Mouse (Mus musculus) naive thymus-derived CD4-positive, alpha-beta T cell, adult 2 months (primary cell): ENCODE results near the gene Irgm1.
"Not testable (repeated sequence)": the region's sequence is repeated elsewhere in the genome, so short reads cannot be mapped to it uniquely, and the experiment has no call there.

Experiments
- DNase-seq: peaks from one replicate; pipeline ENCODE4 v3.0.0-alpha.2; 2011; ENCODE audit warnings: low read depth

Gene Irgm1

DNA sequence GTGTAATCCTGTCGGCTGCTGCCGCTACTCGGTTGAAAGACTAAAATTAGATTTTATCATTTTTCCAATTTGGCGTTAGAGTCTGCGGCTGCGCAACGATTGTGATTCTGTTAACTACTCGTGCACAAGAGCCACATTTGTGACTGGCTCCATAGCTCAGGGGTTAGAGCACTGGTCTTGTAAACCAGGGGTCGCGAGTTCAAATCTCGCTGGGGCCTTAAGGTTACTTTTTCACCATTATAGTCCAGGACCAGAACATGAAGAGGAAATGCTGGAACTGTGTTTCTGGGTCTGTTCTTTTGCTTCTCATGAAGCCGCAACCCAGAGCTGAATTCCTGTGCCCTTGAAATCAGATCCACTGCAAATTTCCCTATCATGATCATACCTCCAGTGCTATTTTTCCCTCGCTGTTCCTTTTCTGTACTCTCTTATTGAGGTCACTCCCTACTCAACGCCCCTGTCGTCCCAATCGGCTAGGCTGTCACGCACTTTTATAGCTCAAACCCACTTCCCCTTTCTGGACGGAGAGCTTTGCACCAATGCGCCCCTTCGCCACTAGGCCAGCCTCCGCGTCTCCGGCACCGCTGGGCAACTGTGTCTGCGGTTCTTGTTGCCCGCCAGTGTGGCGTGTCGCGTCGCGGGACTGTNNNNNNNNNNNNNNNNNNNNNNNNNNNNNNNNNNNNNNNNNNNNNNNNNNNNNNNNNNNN, 17.9 kb downstream of the Irgm1 start:
- peak; percentile 94 for DNase-seq

DNA sequence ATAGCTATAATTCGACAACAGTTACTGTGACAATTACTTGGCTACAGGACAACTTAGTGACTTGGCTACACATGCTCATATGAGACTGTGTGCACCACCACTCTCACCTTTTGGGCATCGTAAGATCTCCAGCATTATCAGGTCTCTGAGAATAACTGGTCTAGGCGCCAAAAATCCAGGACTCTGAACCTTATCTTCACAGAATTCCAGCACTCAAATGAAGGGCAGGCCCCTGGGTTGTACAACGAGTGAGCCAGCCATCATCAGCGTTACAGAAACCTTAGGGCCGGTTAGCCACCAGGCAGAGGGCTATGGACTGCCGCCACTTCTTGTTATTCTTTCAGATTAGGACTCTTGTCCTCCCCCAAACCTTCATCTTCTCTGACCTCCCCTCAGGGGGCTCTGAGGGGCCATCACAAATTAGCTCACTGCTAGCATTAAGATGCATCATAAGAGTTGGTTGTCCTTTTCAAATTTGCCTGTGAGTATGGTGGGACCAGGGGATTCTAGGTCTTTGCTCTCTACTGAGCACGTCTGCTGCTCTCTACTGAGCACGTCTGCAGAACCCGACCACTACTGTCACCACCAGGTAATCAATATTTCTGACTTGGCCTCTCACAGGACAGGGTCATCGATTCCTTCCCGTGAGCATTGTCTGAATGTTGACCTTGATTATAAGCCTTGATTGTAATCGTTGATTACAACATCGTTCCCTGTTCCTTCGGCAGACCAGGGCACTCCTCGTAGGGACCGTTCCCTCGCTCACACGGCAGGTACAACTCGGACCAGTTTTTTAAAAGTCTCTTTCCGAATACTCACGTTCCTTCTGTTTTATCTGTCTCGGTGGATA, 18.6 kb downstream of the Irgm1 start:
- no peak for DNase-seq

DNA sequence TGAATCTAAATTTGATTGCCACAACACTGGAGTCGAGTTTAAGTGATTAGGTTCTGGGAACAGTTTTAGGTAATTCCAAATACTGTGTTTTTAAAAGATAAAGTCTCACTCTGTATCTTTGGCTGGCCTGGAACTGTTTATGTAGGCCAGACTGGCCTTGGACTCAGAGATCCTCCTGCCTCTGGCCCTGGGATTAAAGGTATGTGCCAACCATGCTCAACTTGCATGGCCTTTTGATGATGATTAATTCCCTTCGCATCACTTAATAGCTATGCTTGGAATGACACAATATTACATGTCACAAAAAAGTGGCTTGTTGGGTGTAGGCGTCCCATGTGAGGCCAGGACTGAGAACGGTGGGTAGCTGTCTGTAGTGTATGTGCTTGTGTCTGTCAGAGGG, 19.3 kb downstream of the Irgm1 start:
- DNase-seq, result no peak

- peak; percentile 38 for DNase-seq
Measured at GRCm38 (mm10) chr11:48851270-48851995, 20.1 kb downstream of the Irgm1 start.

GRCm38 (mm10) chr11:48850240-48850639, 21.2 kb downstream of the Irgm1 start:
- no peak for DNase-seq

DNA sequence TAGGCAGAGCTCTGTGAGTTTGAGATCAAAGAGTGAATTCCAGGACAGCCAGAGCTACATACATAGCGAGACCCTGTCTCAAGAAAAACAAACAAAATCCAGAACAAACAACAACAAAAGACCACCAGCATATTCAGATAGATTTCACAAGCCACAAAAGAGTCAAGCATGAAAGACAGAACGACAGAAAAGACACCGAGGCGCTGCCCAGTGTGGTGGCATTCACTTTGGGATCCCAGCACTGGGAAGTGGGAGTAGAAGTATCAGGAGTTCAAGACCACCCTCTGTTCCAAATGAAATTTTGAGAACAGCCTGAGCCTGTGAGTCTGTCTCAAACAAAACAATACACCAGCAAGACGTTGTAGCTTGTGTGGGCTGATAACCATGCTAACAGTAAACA, 24.6 kb downstream of the Irgm1 start:
- no peak for DNase-seq

GRCm38 (mm10) chr11:48846362-48846761, 25.1 kb downstream of the Irgm1 start:
- DNase-seq, result not testable (repeated sequence)

DNA sequence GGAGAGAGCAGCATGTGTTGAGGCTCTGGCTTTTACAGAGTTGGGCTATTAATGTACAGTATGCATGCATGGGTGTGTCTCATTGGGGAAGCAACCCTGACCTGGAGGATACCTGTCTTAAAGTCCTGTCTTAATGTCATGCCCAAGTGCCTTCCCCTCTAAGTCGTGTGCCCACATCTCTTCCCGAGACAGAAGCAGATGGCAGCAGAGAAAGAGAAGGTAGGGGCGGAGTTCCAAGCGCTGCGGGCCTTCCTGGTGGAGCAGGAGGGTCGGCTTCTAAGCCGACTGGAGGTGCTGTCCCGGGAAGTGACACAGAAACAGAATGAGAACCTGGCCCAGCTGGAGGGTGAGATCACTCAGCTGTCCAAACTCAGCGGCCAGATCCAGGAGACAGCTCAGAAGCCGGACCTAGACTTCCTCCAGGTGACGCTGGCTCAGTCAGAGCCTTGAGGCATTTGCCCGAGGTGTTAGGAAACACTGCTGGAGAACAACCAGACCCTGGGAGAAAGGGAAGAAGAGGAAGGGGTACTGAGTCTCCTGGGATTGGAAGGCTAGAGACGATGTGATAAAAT, 26.2 kb downstream of the Irgm1 start:
- DNase-seq, result no peak

GRCm38 (mm10) chr11:48844309-48844708, 27.2 kb downstream of the Irgm1 start:
- DNase-seq, result no peak

DNA sequence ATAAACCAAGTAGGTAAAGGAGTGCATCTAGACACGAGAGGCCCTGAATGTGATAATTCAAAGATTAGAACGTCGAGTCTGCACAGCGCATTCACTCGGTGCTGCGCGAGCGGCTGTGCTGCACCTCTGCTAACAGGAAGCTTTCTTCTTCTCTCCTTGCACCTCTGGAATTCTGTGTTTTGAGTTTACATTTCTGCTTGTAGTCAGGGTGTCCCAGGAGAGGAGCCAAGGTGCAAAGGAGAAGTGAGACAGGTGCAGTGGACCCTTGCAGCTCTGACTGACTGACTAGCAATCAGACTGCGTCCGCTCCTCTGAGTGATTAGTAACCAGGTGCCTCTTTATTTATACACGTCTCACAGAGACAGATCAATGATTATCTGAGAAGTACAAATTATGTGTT, 28.3 kb downstream of the Irgm1 start:
- DNase-seq, result no peak

DNA sequence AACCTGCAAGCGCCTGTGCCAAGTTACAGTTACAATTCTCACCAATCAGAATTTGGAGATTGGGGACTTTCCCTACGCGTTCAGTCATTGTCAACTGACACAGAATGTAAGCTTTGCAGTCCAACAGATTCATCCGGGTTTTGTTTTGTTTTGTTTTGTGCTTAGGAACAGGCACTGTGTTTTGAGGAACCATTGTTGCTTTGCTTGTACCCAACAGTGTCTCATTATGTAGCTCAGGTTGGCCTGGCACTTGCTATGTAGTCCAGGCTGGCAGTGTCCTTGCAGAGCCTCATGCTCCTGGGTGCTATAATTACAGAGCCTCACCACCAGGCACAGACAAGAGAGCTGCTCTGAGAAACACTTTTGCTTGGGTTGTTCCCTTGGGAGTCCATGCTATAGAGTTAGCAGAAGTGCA, 29.1 kb downstream of the Irgm1 start:
- DNase-seq, result no peak

GRCm38 (mm10) chr11:48841213-48841612, 30.3 kb downstream of the Irgm1 start:
- no peak for DNase-seq

GRCm38 (mm10) chr11:48840805-48841204, 30.7 kb downstream of the Irgm1 start:
- DNase-seq, result no peak

- DNase-seq, result no peak
Measured at GRCm38 (mm10) chr11:48838879-48839680, 32.4 kb downstream of the Irgm1 start.

DNA sequence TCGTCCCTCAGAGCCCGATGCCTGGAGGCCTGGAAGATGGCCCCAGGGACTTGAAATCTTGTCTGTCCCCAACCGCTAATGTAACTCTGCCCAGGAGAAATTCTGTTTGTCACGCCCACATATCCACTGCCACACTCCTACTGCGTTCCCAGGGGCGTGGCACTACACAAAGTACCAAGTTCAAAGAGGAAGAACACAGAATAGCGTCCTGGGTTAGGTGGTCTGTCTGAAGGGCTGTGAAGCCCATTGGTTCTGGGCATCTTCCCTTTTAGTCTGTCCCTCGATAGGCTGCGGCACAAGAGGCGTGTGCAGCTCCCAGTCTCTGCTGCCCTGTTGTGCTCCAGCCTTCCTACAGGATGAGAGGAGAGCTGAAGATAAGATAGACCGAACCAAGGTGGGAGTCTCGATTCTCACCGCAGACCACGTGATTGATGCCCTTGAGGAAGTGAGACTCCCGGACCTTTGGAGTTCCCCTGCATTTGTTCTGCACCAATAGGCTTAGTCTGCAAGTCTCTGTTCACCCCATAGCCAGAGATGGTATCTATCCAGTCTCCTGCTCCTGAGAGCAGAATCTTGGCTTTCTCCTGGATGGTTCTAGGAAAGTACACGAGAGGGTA, 33.2 kb downstream of the Irgm1 start:
- peak; percentile 53 for DNase-seq

GRCm38 (mm10) chr11:48837310-48838180, 33.9 kb downstream of the Irgm1 start:
- peak; percentile 70 for DNase-seq

- no peak for DNase-seq
Measured at GRCm38 (mm10) chr11:48836990-48837309, 34.5 kb downstream of the Irgm1 start.

DNA sequence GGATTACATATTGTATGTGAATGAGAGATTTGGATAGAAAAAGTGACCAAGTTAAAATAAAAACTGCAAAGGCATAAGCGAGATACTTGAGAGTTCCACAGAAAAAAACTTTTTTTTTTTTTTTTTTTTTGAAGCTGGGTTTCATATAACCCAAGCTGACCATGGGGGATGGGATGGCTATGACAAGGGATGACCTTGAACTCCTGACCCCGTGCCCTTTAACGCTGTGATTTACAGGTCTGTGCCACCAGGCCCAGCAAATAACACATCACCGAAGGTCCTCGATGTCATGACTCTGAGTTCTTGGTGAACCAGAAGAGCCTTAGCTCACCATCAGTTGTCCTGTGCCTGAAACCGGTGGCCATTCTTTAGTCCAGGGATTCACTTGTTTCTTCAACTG, 35.6 kb downstream of the Irgm1 start:
- DNase-seq, result no peak

GRCm38 (mm10) chr11:48833731-48834639, 37.5 kb downstream of the Irgm1 start:
- peak; percentile 97 for DNase-seq
